Mouse (Mus musculus): ENCODE measurements around the gene Apoa4.

GRCm38 (mm10) chr9:46199609-46200008 lies 40.9 kb upstream of the Apoa4 start:
- TF ChIP-seq CTCF (IDR thresholded peaks at IDR 0.05; ENCODE audit: insufficient read depth, low read length), result no peak
- no peak for TF ChIP-seq POLR2A (IDR thresholded peaks at IDR 0.05; ENCODE audit: borderline replicate concordance, extremely low read depth, low read depth, low read length)
